Mouse (Mus musculus): ENCODE measurements around the gene Cd99l2.

The Cd99l2 gene

GRCm38 (mm10) chrX:71467491-71467890 is 25.2 kb downstream of the Cd99l2 start:
- DNase-seq (ENCODE audit: low spot score): no peak

GRCm38 (mm10) chrX:71465417-71465816 is 27.2 kb downstream of the Cd99l2 start:
- no peak for DNase-seq (ENCODE audit: low spot score)

GRCm38 (mm10) chrX:71464138-71464826 is 28.4 kb downstream of the Cd99l2 start:
- no peak for DNase-seq (ENCODE audit: low spot score)

- no peak for DNase-seq (ENCODE audit: low spot score)
These were observed 36.4 kb downstream of the Cd99l2 start for GRCm38 (mm10) chrX:71456078-71456737.

- DNase-seq (ENCODE audit: low spot score): no peak
These were observed 49.7 kb downstream of the Cd99l2 start for GRCm38 (mm10) chrX:71442916-71443315.

- no peak for DNase-seq (ENCODE audit: low spot score)
These were observed 53.2 kb downstream of the Cd99l2 start for GRCm38 (mm10) chrX:71439473-71439872.

GRCm38 (mm10) chrX:71435542-71435941 is 57.1 kb downstream of the Cd99l2 start:
- DNase-seq (ENCODE audit: low spot score): no peak

- no peak for DNase-seq (ENCODE audit: low spot score)
These were observed 57.8 kb downstream of the Cd99l2 start for GRCm38 (mm10) chrX:71434860-71435259.

- no peak for DNase-seq (ENCODE audit: low spot score)
These were observed 58.2 kb downstream of the Cd99l2 start for GRCm38 (mm10) chrX:71434448-71434847.

- DNase-seq (ENCODE audit: low spot score): no peak
These were observed 61.7 kb downstream of the Cd99l2 start for GRCm38 (mm10) chrX:71430900-71431299.

GRCm38 (mm10) chrX:71427491-71427890 is 65.2 kb downstream of the Cd99l2 start:
- no peak for DNase-seq (ENCODE audit: low spot score)

GRCm38 (mm10) chrX:71425746-71426519 is 66.7 kb downstream of the Cd99l2 start:
- DNase-seq (ENCODE audit: low spot score): peak; percentile 51

- DNase-seq (ENCODE audit: low spot score): no peak
These were observed 67.8 kb downstream of the Cd99l2 start for GRCm38 (mm10) chrX:71424852-71425251.

- DNase-seq (ENCODE audit: low spot score): no peak
These were observed 79.0 kb downstream of the Cd99l2 start for GRCm38 (mm10) chrX:71413616-71414015.

- no peak for DNase-seq (ENCODE audit: low spot score)
These were observed 79.9 kb downstream of the Cd99l2 start for GRCm38 (mm10) chrX:71412776-71413175.

- no peak for DNase-seq (ENCODE audit: low spot score)
These were observed 84.3 kb downstream of the Cd99l2 start for GRCm38 (mm10) chrX:71408386-71408785.

GRCm38 (mm10) chrX:71406290-71406689 is 86.4 kb downstream of the Cd99l2 start:
- DNase-seq (ENCODE audit: low spot score): no peak

GRCm38 (mm10) chrX:71396326-71396725 is 96.3 kb downstream of the Cd99l2 start:
- no peak for DNase-seq (ENCODE audit: low spot score)

- DNase-seq (ENCODE audit: low spot score): no peak
These were observed 111.1 kb downstream of the Cd99l2 start for GRCm38 (mm10) chrX:71381571-71381970.

- DNase-seq (ENCODE audit: low spot score): no peak
These were observed 114.2 kb downstream of the Cd99l2 start for GRCm38 (mm10) chrX:71378435-71378834.

- no peak for DNase-seq (ENCODE audit: low spot score)
These were observed 115.9 kb downstream of the Cd99l2 start for GRCm38 (mm10) chrX:71376781-71377180.
